ENCODE assay signal across 14 mouse cellular contexts in genomic region chr13:103018481-103018880, GRCm38 (mm10).
"Had no signal": no experiment of that assay in that cellular context is flagged by ENCODE, and none has a peak within 500 bp of the region (broad histone marks: within the 10 kb centered on the region; RNA-seq: fewer than 3 reads in every experiment).

No protein-coding gene starts in this region.

- H3K9me3 ChIP-seq: liver, embryonic 15.5 days; lung, embryonic 15.5 days; megakaryocyte, embryonic 14.5 days; midbrain, embryonic 13.5 days; midbrain, embryonic 15.5 days; neural tube, embryonic 12.5 days had no signal

- H3K27me3 ChIP-seq: liver, embryonic 15.5 days; lung, embryonic 15.5 days; midbrain, embryonic 15.5 days; neural tube, embryonic 12.5 days had no signal

- H3K4me1 ChIP-seq: liver, embryonic 15.5 days; lung, embryonic 15.5 days; midbrain, embryonic 15.5 days; neural tube, embryonic 12.5 days had no signal

- H3K9ac ChIP-seq: liver, embryonic 15.5 days; liver, postnatal 0 days; lung, embryonic 15.5 days; midbrain, embryonic 13.5 days; midbrain, embryonic 15.5 days; neural tube, embryonic 12.5 days had no signal

- H3K4me2 ChIP-seq: liver, embryonic 15.5 days; lung, embryonic 15.5 days; midbrain, embryonic 11.5 days; midbrain, embryonic 13.5 days; midbrain, embryonic 15.5 days; neural tube, embryonic 12.5 days had no signal

- H3K36me3 ChIP-seq: liver, embryonic 15.5 days; lung, embryonic 15.5 days; midbrain, embryonic 13.5 days; midbrain, embryonic 15.5 days; neural tube, embryonic 12.5 days had no signal

- DNase-seq: liver, postnatal 0 days; lung, postnatal 10 days; right cerebral cortex, postnatal 14 days; thymus, adult 2 months; thymus, postnatal 25 days; thymus, postnatal 4 days had no signal

- ATAC-seq: liver, postnatal 0 days; midbrain, embryonic 13.5 days; midbrain, embryonic 15.5 days had no signal

- H3K4me3 ChIP-seq: liver, embryonic 15.5 days; lung, embryonic 15.5 days; megakaryocyte, embryonic 14.5 days; midbrain, embryonic 13.5 days; midbrain, embryonic 15.5 days; neural tube, embryonic 12.5 days had no signal

- H3K27ac ChIP-seq: liver, embryonic 15.5 days; lung, embryonic 15.5 days; macrophage; midbrain, embryonic 13.5 days; midbrain, embryonic 15.5 days; neural tube, embryonic 12.5 days had no signal
